Mouse (Mus musculus) embryonic facial prominence, embryonic 13.5 days (tissue): ENCODE measurements around the gene Mbd6. TPM values are rescaled to one million over a fixed set of nuclear protein-coding genes. Genes with fewer than 3 reads are reported as not detected.

ENCODE experiments used
- ATAC-seq: fragments of 200-750 bp; cut with Nextera tagmentation; 2 replicates; pipeline ENCODE4 v1.8.0; 2017; ENCODE audit warnings: low read depth; ENCODE audit not compliant: insufficient number of reproducible peaks, insufficient read depth, low FRiP score, low TSS enrichment
- H3K27ac ChIP-seq: fragments of 300-500 bp; sonication (generic); 2 replicates; pipeline ENCODE4 v1.5.1; 2015; ENCODE audit warnings: moderate library complexity, mild to moderate bottlenecking, inconsistent platforms
- H3K27me3 ChIP-seq: fragments of 300-500 bp; sonication (generic); 2 replicates; pipeline ENCODE4 v1.6.1; 2015; ENCODE audit warnings: mild to moderate bottlenecking, inconsistent platforms
- H3K36me3 ChIP-seq: fragments of 300-500 bp; sonication (generic); 2 replicates; pipeline ENCODE4 v1.6.1; 2015; ENCODE audit warnings: mild to moderate bottlenecking, inconsistent platforms
- H3K4me1 ChIP-seq: fragments of 300-500 bp; sonication (generic); 2 replicates; pipeline ENCODE4 v1.6.1; 2015; ENCODE audit warnings: inconsistent platforms
- H3K4me2 ChIP-seq: fragments of 300-500 bp; sonication (generic); 2 replicates; pipeline ENCODE4 v1.6.1; 2015; ENCODE audit warnings: moderate library complexity, mild to moderate bottlenecking, inconsistent platforms
- H3K4me3 ChIP-seq: fragments of 300-500 bp; sonication (generic); 2 replicates; pipeline ENCODE4 v1.5.1; 2015; ENCODE audit warnings: mild to moderate bottlenecking, inconsistent platforms
- H3K9ac ChIP-seq: fragments of 300-500 bp; sonication (generic); 2 replicates; pipeline ENCODE4 v1.6.1; 2015; ENCODE audit warnings: mild to moderate bottlenecking, inconsistent platforms
- H3K9me3 ChIP-seq: fragments of 300-500 bp; sonication (generic); 2 replicates; pipeline ENCODE4 v1.6.1; 2016; ENCODE audit warnings: inconsistent platforms
- WGBS: fragments of 180-500 bp; shearing (Covaris S2); methylation state at CpG from one replicate; pipeline ENCODE4 v1.1.7; 2015; ENCODE audit warnings: mixed read lengths; 5-methylcytosine and 5-hydroxymethylcytosine counted together
- polyA plus RNA-seq: library from polyadenylated mRNA; unstranded; fragments of >200 nt; fragmentation: Nextera tagmentation; extraction: Ambion mirVana; gene quantifications from 2 replicates; pipeline ENCODE4 v1.2.1, GENCODE M21; 2015

Mbd6 gene
- polyA plus RNA-seq, 1 experiment from 2014 or later = 19.2 TPM

- no peaks in the 10 kb centered on the region for H3K36me3 ChIP-seq
- H3K9ac ChIP-seq = no peak overlapping the region
- H3K9me3 ChIP-seq = no peaks in the 10 kb centered on the region
- peak; percentile 59; the same call in 1 of the 2 replicates for ATAC-seq
- no peak overlapping the region for H3K4me2 ChIP-seq
- H3K27ac ChIP-seq = no peak overlapping the region
- H3K4me1 ChIP-seq = no peaks in the 10 kb centered on the region
- H3K27me3 ChIP-seq = no peaks in the 10 kb centered on the region
- no peak overlapping the region for H3K4me3 ChIP-seq
- WGBS = 18% methylated on average over 14 of the region's 14 CpGs
Observed at GRCm38 (mm10) chr10:127255625-127256345, 33.0 kb downstream of the Mbd6 start.

GRCm38 (mm10) chr10:127250810-127251209 lies 38.0 kb downstream of the Mbd6 start:
- H3K36me3 ChIP-seq = peaks cover 6% of the 10 kb centered on the region; the same call in 1 of the 2 replicates
- 77% methylated on average over 5 of the region's 5 CpGs for WGBS
- no peak for ATAC-seq

GRCm38 (mm10) chr10:127238241-127238824 lies 50.5 kb downstream of the Mbd6 start:
- no peak overlapping the region for H3K27ac ChIP-seq
- H3K9ac ChIP-seq = no peak overlapping the region
- H3K27me3 ChIP-seq = no peaks in the 10 kb centered on the region
- H3K4me2 ChIP-seq = no peak overlapping the region
- H3K9me3 ChIP-seq = no peaks in the 10 kb centered on the region
- H3K36me3 ChIP-seq = peaks cover 46% of the 10 kb centered on the region
- WGBS = 75% methylated on average over 18 of the region's 18 CpGs
- peaks cover 9% of the 10 kb centered on the region for H3K4me1 ChIP-seq
- no peak for ATAC-seq
- H3K4me3 ChIP-seq = no peak overlapping the region

More at GRCm38 (mm10) chr10:127250810-127251209, 38.0 kb downstream of the Mbd6 start:
- Histone ChIP-seq H3K27me3 (no peaks in the 10 kb centered on the region), H3K9ac (no peak overlapping the region), H3K27ac (no peak overlapping the region), H3K4me2 (no peak overlapping the region), H3K4me3 (no peak overlapping the region), H3K4me1 (no peaks in the 10 kb centered on the region), H3K9me3 (no peaks in the 10 kb centered on the region)

GRCm38 (mm10) chr10:127236541-127236940 lies 52.3 kb downstream of the Mbd6 start:
- WGBS = 10% methylated on average over 9 of the region's 9 CpGs
- Histone ChIP-seq H3K4me3 (no peak overlapping the region), H3K36me3 (peaks cover 31% of the 10 kb centered on the region), H3K4me1 (peaks cover 9% of the 10 kb centered on the region), H3K9ac (no peak overlapping the region), H3K27ac (no peak overlapping the region), H3K9me3 (no peaks in the 10 kb centered on the region), H3K27me3 (no peaks in the 10 kb centered on the region), H3K4me2 (no peak overlapping the region)
- ATAC-seq = no peak

GRCm38 (mm10) chr10:127233141-127233540 lies 55.7 kb downstream of the Mbd6 start:
- no peak overlapping the region for H3K4me2 ChIP-seq
- ATAC-seq = no peak
- WGBS = 83% methylated on average over 9 of the region's 9 CpGs
- 0 out of 2 replicates have a peak, but pooled peaks cover 7% of the 10 kb centered on the region for H3K36me3 ChIP-seq
- no peaks in the 10 kb centered on the region for H3K27me3 ChIP-seq
- H3K4me3 ChIP-seq = no peak overlapping the region
- H3K9me3 ChIP-seq = no peaks in the 10 kb centered on the region
- H3K4me1 ChIP-seq = peaks cover 9% of the 10 kb centered on the region
- no peak overlapping the region for H3K9ac ChIP-seq
- H3K27ac ChIP-seq = no peak overlapping the region

Other genes starting within 250 kb of the Mbd6 start
- gene Mettl1, start 247.6 kb downstream of the Mbd6 start, polyA plus RNA-seq = 55.2 and 61.2 TPM in 2 replicates
- gene Eef1akmt3, start 247.5 kb downstream of the Mbd6 start, polyA plus RNA-seq = 0.62 and 0.81 TPM in 2 replicates
- 0.08 and 0.11 TPM in 2 replicates for gene Cyp27b1, start 240.8 kb downstream of the Mbd6 start, polyA plus RNA-seq
- 1.5 and 1.6 TPM in 2 replicates for gene March9, start 228.8 kb downstream of the Mbd6 start, polyA plus RNA-seq
- 1,992 and 2,100 TPM in 2 replicates for gene Cdk4, start 225.5 kb downstream of the Mbd6 start, polyA plus RNA-seq
- gene Tspan31, start 218.8 kb downstream of the Mbd6 start, polyA plus RNA-seq = 176 and 179 TPM in 2 replicates
- gene Agap2, start 213.7 kb downstream of the Mbd6 start, polyA plus RNA-seq = 0.18 and 0.34 TPM in 2 replicates
- gene Os9, start 167.9 kb downstream of the Mbd6 start, polyA plus RNA-seq = 76.5 and 87.7 TPM in 2 replicates
- 8.9 and 9.0 TPM in 2 replicates for gene B4galnt1, start 123.8 kb downstream of the Mbd6 start, polyA plus RNA-seq
- gene Slc26a10, start 108.4 kb downstream of the Mbd6 start, polyA plus RNA-seq = 1.3 and 2.0 TPM in 2 replicates
- 117 and 130 TPM in 2 replicates for gene Arhgef25, start 98.9 kb downstream of the Mbd6 start, polyA plus RNA-seq
- 161 and 165 TPM in 2 replicates for gene Dtx3, start 93.3 kb downstream of the Mbd6 start, polyA plus RNA-seq
- 28.1 and 30.8 TPM in 2 replicates for gene Pip4k2c, start 77.4 kb downstream of the Mbd6 start, polyA plus RNA-seq
- 6.7 and 8.1 TPM in 2 replicates for gene Kif5a, start 25.7 kb downstream of the Mbd6 start, polyA plus RNA-seq
- 187 and 199 TPM in 2 replicates for gene Dctn2, start 22.6 kb downstream of the Mbd6 start, polyA plus RNA-seq
- 113 and 128 TPM in 2 replicates for gene Mars, start 22.8 kb upstream of the Mbd6 start, polyA plus RNA-seq
- gene Arhgap9, start 32.9 kb upstream of the Mbd6 start, polyA plus RNA-seq = 3.1 and 3.4 TPM in 2 replicates
- gene Gli1, start 53.0 kb upstream of the Mbd6 start, polyA plus RNA-seq = 17.5 and 19.8 TPM in 2 replicates
- 0.07 TPM in 1 of 2 replicates, not detected in the other for gene Inhbe, start 65.4 kb upstream of the Mbd6 start, polyA plus RNA-seq
- gene Inhbc, start 81.4 kb upstream of the Mbd6 start, polyA plus RNA-seq = not detected in 2 replicates
- gene R3hdm2, start 91.3 kb upstream of the Mbd6 start, polyA plus RNA-seq = 57.7 and 58.8 TPM in 2 replicates
- gene Stac3, start 212.7 kb upstream of the Mbd6 start, polyA plus RNA-seq = 2.0 and 3.2 TPM in 2 replicates
- gene Ndufa4l2, start 225.9 kb upstream of the Mbd6 start, polyA plus RNA-seq = 20.0 and 32.7 TPM in 2 replicates
- gene Shmt2, start 233.4 kb upstream of the Mbd6 start, polyA plus RNA-seq = 81.7 and 92.3 TPM in 2 replicates
- gene Nxph4, start 245.5 kb upstream of the Mbd6 start, polyA plus RNA-seq = 3.0 and 3.9 TPM in 2 replicates